Mouse (Mus musculus) embryonic facial prominence, embryonic 14.5 days (tissue): ENCODE measurements around the gene D130052B06Rik. TPM values are rescaled to one million over a fixed set of nuclear protein-coding genes. Genes with fewer than 3 reads are reported as not detected.

Experiments used
- ATAC-seq: fragments of 200-750 bp; cut with Nextera tagmentation; 2 replicates; pipeline ENCODE4 v1.8.0; 2017; ENCODE audit warnings: low read depth, moderate number of reproducible peaks, moderate TSS enrichment
- DNase-seq: peaks from one replicate; pipeline ENCODE4 v3.0.0-alpha.2; 2015; ENCODE audit warnings: low spot score
- H3K27ac ChIP-seq: fragments of 300-500 bp; sonication (generic); replicated peaks from 2 replicates; pipeline ENCODE4 v1.5.1; 2014; ENCODE audit warnings: low read depth, mild to moderate bottlenecking, low read length, moderate library complexity
- H3K27me3 ChIP-seq: fragments of 300-500 bp; sonication (generic); replicated peaks from 2 replicates; pipeline ENCODE4 v1.6.1; 2014; ENCODE audit warnings: low read length; ENCODE audit not compliant: control insufficient read depth, insufficient read depth
- H3K36me3 ChIP-seq: fragments of 300-500 bp; sonication (generic); 2 replicates; pipeline ENCODE4 v1.6.1; 2014; ENCODE audit warnings: low read length, mixed read lengths; ENCODE audit not compliant: control insufficient read depth, insufficient read depth
- H3K4me1 ChIP-seq: fragments of 300-500 bp; sonication (generic); 2 replicates; pipeline ENCODE4 v1.6.1; 2014; ENCODE audit warnings: antibody characterized with exemption, low read length; ENCODE audit not compliant: control insufficient read depth, insufficient read depth
- H3K4me2 ChIP-seq: fragments of 300-500 bp; sonication (generic); 2 replicates; pipeline ENCODE4 v1.6.1; 2014; ENCODE audit warnings: low read depth, mild to moderate bottlenecking, low read length, moderate library complexity, mixed read lengths
- H3K4me3 ChIP-seq: fragments of 300-500 bp; sonication (generic); 2 replicates; pipeline ENCODE4 v1.5.1; 2014; ENCODE audit warnings: low read depth, mild to moderate bottlenecking, low read length
- H3K9ac ChIP-seq: fragments of 300-500 bp; sonication (generic); 2 replicates; pipeline ENCODE4 v1.6.1; 2014; ENCODE audit warnings: low read depth, mild to moderate bottlenecking, low read length, moderate library complexity, mixed read lengths
- H3K9me3 ChIP-seq: fragments of 300-500 bp; sonication (generic); 2 replicates; pipeline ENCODE4 v1.6.1; 2016; ENCODE audit warnings: low read length; ENCODE audit not compliant: control insufficient read depth
- WGBS: fragments of 180-500 bp; shearing (Covaris S2); extraction: QIAGEN DNeasy Blood & Tissue Kit; methylation state at CpG from one replicate; pipeline ENCODE4 v1.1.7; 2014; 5-methylcytosine and 5-hydroxymethylcytosine counted together
- polyA plus RNA-seq: library from polyadenylated mRNA; unstranded; fragments of >200 nt; fragmentation: Nextera tagmentation; extraction: Ambion mirVana; gene quantifications from 2 replicates; pipeline ENCODE4 v1.2.1, GENCODE M21; 2014

The D130052B06Rik gene
- polyA plus RNA-seq, result not detected in 2 replicates

DNA sequence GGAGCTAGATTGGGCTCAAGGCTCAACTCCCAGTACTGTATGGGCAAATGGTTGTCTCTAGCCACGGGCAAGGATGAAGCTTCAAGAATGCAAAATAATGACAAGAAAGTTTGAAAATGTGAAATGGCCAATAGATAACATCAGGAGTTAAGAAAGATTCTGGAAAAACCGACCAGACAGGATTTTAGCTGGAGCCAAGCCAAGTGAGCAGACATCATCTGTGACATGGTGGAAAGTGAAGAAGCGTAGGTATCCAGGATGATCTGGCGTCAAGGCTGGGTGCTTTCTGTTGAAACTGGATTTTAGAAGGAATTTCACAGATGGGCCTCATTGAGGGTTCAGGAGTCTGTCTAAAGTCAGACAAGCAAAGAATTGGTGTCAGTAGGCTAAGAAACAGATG, at the start of gene D130052B06Rik:
Gene D130052B06Rik, plus strand, starts transcription at position 317 of the 400 bp plus-strand sequence.
- H3K27ac ChIP-seq, result no peak within 1 kb of the TSS
- H3K36me3 ChIP-seq, result no peaks in the 10 kb centered on the region
- H3K4me1 ChIP-seq, result no peaks in the 10 kb centered on the region; the same call in 1 of the 2 replicates
- DNase-seq (peak; percentile 66), ATAC-seq (no peak)
- H3K9ac ChIP-seq, result no peak within 1 kb of the TSS
- H3K4me3 ChIP-seq, result no peak within 1 kb of the TSS
- no peaks in the 10 kb centered on the region for H3K27me3 ChIP-seq
- H3K9me3 ChIP-seq, result no peaks in the 10 kb centered on the region
- 63% methylated on average over 4 of the region's 4 CpGs for WGBS
- H3K4me2 ChIP-seq, result no peak within 1 kb of the TSS

DNA sequence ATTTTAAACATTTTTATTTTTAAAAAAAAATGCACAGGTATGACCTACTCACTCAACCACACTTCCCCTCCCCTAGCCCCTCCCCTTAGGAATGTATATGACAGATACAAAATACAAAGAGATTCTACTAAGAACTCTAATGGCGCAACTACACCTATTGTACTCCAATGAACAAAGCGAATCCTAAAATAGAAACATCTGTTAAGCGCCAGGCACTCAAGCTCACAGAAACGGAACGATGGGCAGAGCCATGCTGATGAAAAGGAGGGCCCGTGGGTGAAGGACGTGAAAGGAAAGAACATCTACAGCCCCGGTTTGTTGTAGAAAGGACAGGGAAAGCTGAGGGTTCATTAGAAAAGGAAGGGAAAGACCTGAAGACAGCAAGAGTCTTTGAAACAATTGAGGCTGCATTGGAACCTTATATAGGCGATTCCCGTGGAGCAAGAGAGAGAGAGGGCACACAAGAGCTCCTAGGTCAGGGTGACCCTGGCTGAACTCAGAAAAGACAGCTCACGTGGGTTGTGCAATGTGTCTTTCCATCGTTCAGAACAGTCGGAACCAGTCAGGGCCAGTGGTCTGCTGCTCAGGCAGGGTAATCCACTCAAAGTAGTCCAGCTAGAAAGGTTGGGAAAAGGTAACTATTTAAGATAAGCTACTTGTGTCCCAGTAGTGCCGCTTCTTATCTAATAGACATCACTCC, 48.1 kb upstream of the D130052B06Rik start:
- Histone ChIP-seq H3K4me1 (no peaks in the 10 kb centered on the region), H3K4me2 (no peak overlapping the region), H3K36me3 (no peaks in the 10 kb centered on the region), H3K27ac (no peak overlapping the region), H3K27me3 (no peaks in the 10 kb centered on the region), H3K9me3 (no peaks in the 10 kb centered on the region), H3K4me3 (no peak overlapping the region), H3K9ac (no peak overlapping the region)
- no peak for ATAC-seq
- WGBS, result 73% methylated on average over 14 of the region's 14 CpGs
- DNase-seq, result no peak

DNA sequence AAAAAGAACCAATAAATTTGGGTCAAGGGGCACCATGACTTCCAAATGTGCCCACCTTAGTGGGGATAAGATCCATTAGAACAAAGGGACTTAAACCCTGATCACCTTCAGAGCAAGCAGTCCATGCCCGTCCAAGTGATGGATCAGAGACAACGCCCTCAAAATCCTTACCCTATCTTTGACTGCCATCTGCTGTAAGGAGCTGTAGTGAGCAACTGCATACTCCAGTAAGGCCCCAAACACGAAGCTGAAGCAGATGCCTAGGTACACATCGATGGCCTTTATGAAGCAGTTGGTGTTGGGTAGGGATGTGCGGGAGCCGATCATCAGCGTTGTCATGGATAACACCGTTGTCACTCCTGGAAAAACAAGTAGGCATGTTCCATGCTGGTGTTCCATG, 45.0 kb upstream of the D130052B06Rik start:
- WGBS, result 77% methylated on average over 8 of the region's 8 CpGs
- Histone ChIP-seq H3K9me3 (no peaks in the 10 kb centered on the region), H3K4me1 (no peaks in the 10 kb centered on the region), H3K36me3 (no peaks in the 10 kb centered on the region), H3K4me2 (no peak overlapping the region), H3K4me3 (no peak overlapping the region), H3K9ac (no peak overlapping the region), H3K27me3 (no peaks in the 10 kb centered on the region), H3K27ac (no peak overlapping the region)
- DNase-seq, result peak; percentile 23
- no peak for ATAC-seq

DNA sequence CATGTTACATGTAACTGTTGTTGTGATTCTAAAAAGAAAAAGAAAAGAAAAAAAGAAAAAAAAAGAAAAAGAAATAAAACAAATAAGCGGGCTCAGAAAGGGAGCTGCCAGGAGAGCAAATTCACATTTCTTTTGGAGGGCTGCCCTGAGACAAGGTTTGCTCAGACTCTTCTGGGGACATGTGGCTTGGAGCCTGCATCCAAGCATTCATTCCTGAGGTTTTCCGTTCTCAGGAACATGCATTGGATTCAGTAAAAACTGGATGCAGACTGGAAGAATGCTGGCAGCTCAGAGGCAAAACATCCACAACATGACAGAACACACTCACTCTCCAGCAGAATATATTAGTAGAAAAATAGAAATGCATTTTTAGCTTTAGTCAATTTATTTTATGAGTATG, 35.2 kb upstream of the D130052B06Rik start:
- H3K27me3 ChIP-seq, result no peaks in the 10 kb centered on the region
- ATAC-seq, result 0 out of 2 replicates have a peak, but pooled peaks have one; percentile 26
- no peak overlapping the region for H3K9ac ChIP-seq
- DNase-seq, result peak; percentile 78
- 55% methylated on average over 2 of the region's 2 CpGs for WGBS
- no peak overlapping the region for H3K4me3 ChIP-seq
- no peaks in the 10 kb centered on the region for H3K36me3 ChIP-seq
- H3K4me2 ChIP-seq, result no peak overlapping the region
- H3K9me3 ChIP-seq, result no peaks in the 10 kb centered on the region
- no peak overlapping the region for H3K27ac ChIP-seq
- no peaks in the 10 kb centered on the region for H3K4me1 ChIP-seq

DNA sequence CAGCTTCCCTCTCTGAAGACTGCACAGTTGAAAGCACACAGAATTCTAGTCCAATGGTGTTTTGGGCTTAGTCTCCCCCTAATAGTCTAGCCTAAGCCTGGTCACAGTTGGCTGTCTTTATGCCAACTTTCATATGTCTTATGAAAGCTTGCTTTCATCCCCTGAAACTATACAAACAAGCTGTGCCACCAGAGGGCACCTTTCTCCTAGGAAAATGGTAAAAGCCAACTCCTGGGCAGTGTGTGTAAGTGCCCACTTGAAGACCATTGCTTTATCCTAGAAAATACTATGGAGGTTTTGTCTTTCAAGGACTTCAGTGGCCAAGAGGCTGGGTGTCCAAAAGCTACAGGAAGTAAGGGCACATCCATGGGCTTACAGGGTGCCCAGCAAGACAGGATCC, 28.7 kb upstream of the D130052B06Rik start:
- Histone ChIP-seq H3K4me1 (no peaks in the 10 kb centered on the region), H3K27ac (no peak overlapping the region), H3K9ac (no peak overlapping the region), H3K4me3 (no peak overlapping the region), H3K27me3 (no peaks in the 10 kb centered on the region), H3K9me3 (no peaks in the 10 kb centered on the region), H3K4me2 (no peak overlapping the region), H3K36me3 (no peaks in the 10 kb centered on the region)
- ATAC-seq (no peak), DNase-seq (peak; percentile 32)

DNA sequence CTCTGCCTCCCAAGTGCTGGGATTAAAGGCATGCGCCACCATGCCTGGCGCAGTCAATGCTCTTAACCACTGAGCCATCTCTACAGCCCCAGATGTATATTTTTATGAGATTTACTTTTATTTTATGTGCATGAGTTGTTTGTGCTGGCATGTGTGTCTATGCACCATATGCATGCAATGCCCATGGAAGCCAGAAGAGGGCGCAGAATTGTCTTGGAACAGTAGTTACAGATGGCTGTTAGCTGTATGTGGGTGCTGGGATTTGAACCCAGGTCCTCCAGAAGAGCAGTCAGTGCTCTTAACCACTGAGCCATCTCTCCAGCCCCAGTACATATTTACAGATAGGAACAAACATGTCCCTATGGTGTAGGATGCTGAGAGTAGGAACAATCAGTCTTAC, 24.2 kb upstream of the D130052B06Rik start:
- H3K4me1 ChIP-seq, result no peaks in the 10 kb centered on the region
- H3K4me2 ChIP-seq, result no peak overlapping the region
- H3K27me3 ChIP-seq, result no peaks in the 10 kb centered on the region
- DNase-seq (no peak), ATAC-seq (no peak)
- no peaks in the 10 kb centered on the region for H3K9me3 ChIP-seq
- WGBS, result 85% methylated on average over 3 of the region's 3 CpGs
- H3K9ac ChIP-seq, result no peak overlapping the region
- H3K36me3 ChIP-seq, result no peaks in the 10 kb centered on the region
- H3K27ac ChIP-seq, result no peak overlapping the region
- H3K4me3 ChIP-seq, result no peak overlapping the region

DNA sequence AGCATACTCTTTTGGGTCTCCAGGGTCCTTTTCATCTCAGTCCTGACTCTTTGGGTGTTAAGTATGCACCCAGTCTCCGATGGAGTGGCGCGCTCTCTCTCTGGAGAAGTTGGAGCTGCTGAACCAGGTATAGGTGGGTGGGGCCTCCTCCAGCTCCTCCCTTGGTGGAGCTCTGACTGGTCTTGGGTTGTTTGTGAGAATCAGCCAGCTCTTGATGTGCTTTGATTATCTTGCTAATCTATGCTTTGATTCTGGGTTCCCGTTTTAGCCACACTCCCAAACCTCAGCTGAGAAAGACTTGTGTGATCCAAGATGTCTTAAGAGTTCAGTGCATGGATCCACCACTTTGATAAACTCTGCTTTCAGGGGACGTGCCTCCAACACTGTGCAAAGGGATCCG, 20.2 kb upstream of the D130052B06Rik start, which contains the start of gene Gabrp:
Gene Gabrp, minus strand, starts transcription at position 101 of the 400 bp plus-strand sequence.
- ATAC-seq (no peak), DNase-seq (no peak)
- Histone ChIP-seq H3K36me3 (no peaks in the 10 kb centered on the region), H3K4me2 (no peak within 1 kb of the TSS), H3K27me3 (no peaks in the 10 kb centered on the region), H3K9me3 (no peaks in the 10 kb centered on the region), H3K9ac (no peak within 1 kb of the TSS), H3K27ac (no peak within 1 kb of the TSS), H3K4me1 (no peaks in the 10 kb centered on the region), H3K4me3 (no peak within 1 kb of the TSS)
- 53% methylated on average over 6 of the region's 6 CpGs for WGBS

DNA sequence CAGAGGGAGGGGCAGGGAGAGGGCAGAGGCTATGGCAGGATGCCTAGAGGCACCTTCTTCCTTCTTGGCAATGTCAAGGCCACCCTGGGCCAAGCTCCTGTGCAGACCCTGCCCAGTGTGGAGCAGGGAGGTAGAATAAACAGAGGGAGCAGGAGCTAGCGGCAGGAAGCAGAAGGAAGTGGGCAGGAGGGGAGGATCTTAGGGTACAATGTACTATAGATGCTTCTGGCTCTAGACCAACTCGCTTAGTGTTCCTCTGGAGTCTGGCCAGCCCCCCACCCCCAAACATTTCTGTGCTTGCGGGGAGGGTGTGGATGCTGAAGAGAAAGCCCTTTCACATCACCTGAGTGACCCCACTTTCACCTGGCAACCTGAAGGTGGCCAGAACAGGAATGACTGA, 19.5 kb upstream of the D130052B06Rik start:
- H3K9ac ChIP-seq, result no peak overlapping the region
- H3K36me3 ChIP-seq, result no peaks in the 10 kb centered on the region
- no peaks in the 10 kb centered on the region for H3K9me3 ChIP-seq
- 74% methylated on average over 3 of the region's 3 CpGs for WGBS
- H3K27me3 ChIP-seq, result no peaks in the 10 kb centered on the region
- no peak overlapping the region for H3K4me3 ChIP-seq
- no peak overlapping the region for H3K27ac ChIP-seq
- peak; percentile 30 for DNase-seq
- H3K4me1 ChIP-seq, result no peaks in the 10 kb centered on the region
- peak; percentile 67; the same call in 1 of the 2 replicates for ATAC-seq
- H3K4me2 ChIP-seq, result no peak overlapping the region

DNA sequence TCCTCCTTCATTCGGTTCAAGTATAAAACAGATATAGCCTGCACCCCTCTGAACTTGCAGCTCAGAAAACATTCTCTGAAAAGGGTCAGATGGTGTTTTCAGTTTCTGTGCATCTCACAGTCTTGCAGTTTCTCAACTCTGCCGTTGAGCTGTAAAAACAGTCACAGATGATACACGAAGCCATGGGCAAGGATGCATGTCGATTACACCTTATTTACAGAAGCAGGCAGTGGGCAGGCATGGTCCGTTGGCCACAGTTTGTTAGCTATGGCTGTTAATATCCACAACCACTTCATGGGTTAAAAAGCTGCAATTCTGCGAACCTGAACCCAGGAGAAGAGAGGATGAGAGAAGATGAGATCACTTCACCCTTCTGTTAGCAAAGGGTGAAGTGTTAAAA, 12.5 kb upstream of the D130052B06Rik start:
- DNase-seq (no peak), ATAC-seq (no peak)
- Histone ChIP-seq H3K4me1 (no peaks in the 10 kb centered on the region), H3K36me3 (no peaks in the 10 kb centered on the region), H3K4me3 (no peak overlapping the region), H3K27ac (no peak overlapping the region), H3K9ac (no peak overlapping the region), H3K9me3 (no peaks in the 10 kb centered on the region), H3K4me2 (no peak overlapping the region), H3K27me3 (no peaks in the 10 kb centered on the region)
- WGBS, result 78% methylated on average over 6 of the region's 6 CpGs
